Mouse (Mus musculus): ENCODE data around the gene Cldn3. TPM values are rescaled to one million over a fixed set of nuclear protein-coding genes. Genes with fewer than 3 reads are reported as not detected.

The Cldn3 gene
- total RNA-seq, 2 experiments from 2014 or later = 0.81 to 0.82 TPM

DNA sequence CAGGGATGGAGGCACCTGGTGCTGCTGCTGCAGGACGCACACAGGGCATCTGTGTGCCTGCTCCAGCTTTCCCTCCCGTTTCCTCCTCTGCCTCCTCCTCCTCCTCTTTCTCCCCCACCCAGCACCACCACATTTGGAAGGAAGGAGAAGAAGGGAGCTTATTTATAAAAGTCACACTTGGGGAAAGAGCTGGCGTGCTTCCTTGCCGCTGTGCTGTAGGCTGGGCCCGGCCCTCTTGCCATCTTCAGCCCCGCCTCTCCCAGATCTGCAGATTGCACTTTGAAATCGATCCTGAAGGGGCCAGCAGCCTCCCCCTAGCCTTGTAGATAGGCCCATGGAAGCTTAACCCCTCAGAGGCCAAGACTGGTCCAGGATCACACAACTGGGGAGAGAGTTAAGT is 39.9 kb downstream of the Cldn3 start:
- intact Hi-C loops (cut with DNase I) = loop anchor here (1.0 kb wide), 1 partner anchor 14 kb away; no protein-coding TSS in a partner anchor
- Histone ChIP-seq H3K27ac (peak overlapping the region; percentile 89), H3K4me3 (peak overlapping the region; percentile 85)
- DNase-seq (ENCODE audit: extremely low spot score in 1 of 2, low spot score in 2 of 2) = peak in 1 of 2 experiments; percentile 64
- TF ChIP-seq CTCF (IDR thresholded peaks at IDR 0.05) = peak; percentile 24

DNA sequence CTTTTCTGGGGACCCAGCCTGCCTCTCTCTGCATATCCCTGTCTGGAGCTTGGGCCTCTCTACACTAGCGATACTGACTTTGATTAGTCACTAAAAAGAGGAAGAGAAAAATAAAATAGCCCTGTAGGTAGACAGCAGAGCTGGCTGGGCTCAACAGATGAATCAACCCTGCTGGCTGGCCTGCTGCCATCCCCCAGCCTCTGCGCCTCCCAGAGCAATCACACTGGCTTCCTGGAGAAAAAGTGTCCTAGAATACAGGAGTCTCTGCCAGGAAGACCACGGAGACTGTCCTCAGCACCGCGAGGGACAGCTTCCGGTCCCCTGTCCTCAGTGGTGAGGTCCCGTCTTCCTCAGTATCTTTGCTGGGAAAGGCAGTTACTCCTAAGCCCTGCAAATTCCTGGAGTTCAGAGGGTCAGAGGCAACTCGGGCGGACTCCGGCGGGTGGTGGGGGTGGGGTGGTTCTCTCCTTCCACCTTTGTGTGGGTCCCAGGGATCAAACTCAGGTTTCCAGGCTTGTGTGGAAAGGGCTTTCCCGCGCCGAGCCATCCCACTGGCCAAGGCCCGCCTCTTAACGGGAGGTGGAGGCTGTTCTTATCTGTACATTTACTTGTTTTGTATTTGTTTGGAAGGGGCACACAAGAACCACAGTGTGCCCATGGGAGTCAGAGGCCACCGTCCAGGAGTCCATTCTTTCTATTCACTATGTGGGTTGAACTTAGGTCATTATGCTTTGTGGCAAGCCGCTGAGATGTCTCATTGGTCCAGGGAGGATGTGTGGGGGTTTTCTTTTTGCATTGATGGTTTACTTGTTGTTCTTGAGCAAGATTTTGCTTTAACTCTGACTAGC is 43.2 kb downstream of the Cldn3 start:
- no peak for TF ChIP-seq CTCF (IDR thresholded peaks at IDR 0.05)
- intact Hi-C loops (cut with DNase I) = no loop called here
- Histone ChIP-seq H3K27ac (peak overlapping the region; percentile 80), H3K4me3 (peak overlapping the region; percentile 23; the same call in 1 of the 2 replicates)
- peak; percentile 60 to 79 for DNase-seq (ENCODE audit: extremely low spot score in 1 of 2, low spot score in 2 of 2)

DNA sequence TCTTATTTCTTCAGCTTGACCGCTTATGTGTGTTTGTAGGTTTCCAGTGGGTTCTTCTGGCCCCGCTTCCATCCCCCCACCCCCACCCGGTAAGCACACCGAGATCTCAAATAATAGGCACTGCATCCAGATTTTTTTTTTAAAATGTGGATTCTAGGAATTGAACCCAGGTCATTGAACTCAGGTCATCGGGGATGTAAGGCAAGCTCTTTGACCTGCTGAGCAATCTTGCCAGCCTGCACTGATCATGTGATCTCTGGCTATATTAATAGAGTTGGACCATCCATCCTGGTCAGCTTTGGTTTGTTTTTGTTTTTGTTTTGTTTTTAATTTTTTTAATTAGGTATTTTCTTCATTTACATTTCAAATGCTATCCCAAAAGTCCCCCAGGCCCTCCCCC is 46.6 kb downstream of the Cldn3 start:
- DNase-seq (ENCODE audit: extremely low spot score in 1 of 2, low spot score in 2 of 2) = no peak
- Histone ChIP-seq H3K27ac (no peak overlapping the region), H3K4me3 (no peak overlapping the region)
- intact Hi-C loops (cut with DNase I) = no loop called here
- no peak for TF ChIP-seq CTCF (IDR thresholded peaks at IDR 0.05)

DNA sequence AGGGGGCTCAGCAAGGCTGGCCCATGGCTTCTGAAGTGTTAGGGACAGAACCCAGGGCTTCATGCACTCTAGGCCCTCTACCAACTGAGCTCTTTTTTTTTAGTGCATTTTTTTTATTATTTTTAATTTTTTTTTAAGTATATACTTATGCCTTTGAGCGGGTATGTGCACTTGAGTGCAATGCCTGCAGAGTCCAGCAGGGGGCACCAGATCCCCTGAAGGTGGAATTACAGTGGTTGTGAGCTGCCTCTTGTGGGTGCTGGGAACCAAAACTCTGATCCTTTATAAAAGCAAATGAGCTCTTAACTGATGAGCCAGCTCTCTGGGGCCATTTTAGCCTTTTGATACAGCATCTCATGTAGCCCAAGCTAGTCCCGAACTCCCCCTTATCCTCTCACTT is 48.6 kb downstream of the Cldn3 start:
- H3K4me3 ChIP-seq = no peak overlapping the region
- intact Hi-C loops (cut with DNase I) = no loop called here

DNA sequence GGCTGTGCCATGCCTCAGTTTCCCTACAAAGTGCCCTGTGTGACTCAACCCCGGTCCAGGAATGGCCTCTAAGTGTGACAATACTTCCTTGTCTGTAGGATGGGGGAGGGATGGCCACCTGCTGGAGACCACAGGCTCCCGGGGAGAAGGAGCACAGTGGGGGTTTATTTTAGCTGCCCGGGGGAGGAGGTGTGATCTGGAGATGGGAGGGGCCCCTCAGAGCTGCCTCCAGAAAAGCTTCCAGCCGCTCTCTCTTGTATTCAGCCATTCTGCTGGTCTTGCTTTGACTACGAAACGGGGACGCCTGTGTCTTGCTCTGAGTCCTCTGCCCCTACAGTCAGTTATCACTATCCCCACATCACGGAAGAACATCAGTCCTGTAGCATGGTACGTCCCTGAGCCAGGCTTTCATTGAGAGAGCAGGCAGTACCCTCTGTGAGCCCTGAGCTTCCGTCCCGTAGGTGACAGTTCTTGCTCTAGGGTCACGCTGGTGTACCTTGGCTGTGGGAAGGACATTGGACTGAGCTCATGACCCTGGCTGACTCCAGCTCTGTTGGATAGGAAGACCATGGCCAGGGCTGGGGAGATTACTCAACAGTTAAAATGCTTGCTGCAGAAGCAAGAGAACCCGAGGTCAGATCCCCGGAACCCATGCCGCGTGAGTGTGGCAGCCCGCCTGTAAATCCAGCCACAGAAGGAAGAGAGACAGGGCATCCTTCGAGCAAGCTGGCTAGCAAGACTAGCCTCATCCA is 49.8 kb downstream of the Cldn3 start:
- TF ChIP-seq CTCF (IDR thresholded peaks at IDR 0.05) = peak; percentile 5
- DNase-seq (ENCODE audit: extremely low spot score in 1 of 2, low spot score in 2 of 2) = peak; percentile 49 to 71
- Histone ChIP-seq H3K4me3 (no peak overlapping the region), H3K27ac (peak overlapping the region; percentile 91)
- intact Hi-C loops (cut with DNase I) = no loop called here

More for the DNA sequence above, 48.6 kb downstream of the Cldn3 start:
- no peak for DNase-seq (ENCODE audit: extremely low spot score in 1 of 2, low spot score in 2 of 2)
- peak; percentile 55 for TF ChIP-seq CTCF (IDR thresholded peaks at IDR 0.05)
- H3K27ac ChIP-seq = no peak overlapping the region

Other genes with a start within 250 kb of the Cldn3 start
- 10 to 100 TPM; 11.3 to 11.7 TPM for gene Eln, start 238.9 kb upstream of the Cldn3 start, total RNA-seq (2021)
- gene Tmem270, start 79.5 kb upstream of the Cldn3 start, total RNA-seq (2021) = not detected
- gene Cldn13, start 70.7 kb upstream of the Cldn3 start, total RNA-seq (2021) = not detected
- 1 to 10 TPM; 7.5 to 9.3 TPM for gene Mettl27, start 53.8 kb upstream of the Cldn3 start, total RNA-seq (2021)
- gene Cldn4, start 39.3 kb upstream of the Cldn3 start, total RNA-seq (2021) = not detected
- 10 to 100 TPM; 31.3 to 39.3 TPM for gene Abhd11, start 22.9 kb downstream of the Cldn3 start, total RNA-seq (2021)
- 100 to 1,000 TPM; 340 to 346 TPM for gene Stx1a, start 37.3 kb downstream of the Cldn3 start, total RNA-seq (2021)
- gene Dnajc30, start 78.0 kb downstream of the Cldn3 start, total RNA-seq (2021) = 10 to 100 TPM; 38.6 to 41.7 TPM
- 10 to 100 TPM; 53.4 to 57.3 TPM for gene Bud23, start 78.7 kb downstream of the Cldn3 start, total RNA-seq (2021)
- gene Vps37d, start 92.1 kb downstream of the Cldn3 start, total RNA-seq (2021) = 10 to 100 TPM; 26.8 to 30.8 TPM
- gene Mlxipl, start 103.7 kb downstream of the Cldn3 start, total RNA-seq (2021) = 1 to 10 TPM; 3.7 to 3.8 TPM
- 10 to 100 TPM; 26.1 to 27.0 TPM for gene Tbl2, start 163.4 kb downstream of the Cldn3 start, total RNA-seq (2021)
- gene Bcl7b, start 182.1 kb downstream of the Cldn3 start, total RNA-seq (2021) = 10 to 100 TPM; 50.6 to 54.6 TPM
- 10 to 100 TPM; 76.2 to 79.7 TPM for gene Baz1b, start 201.1 kb downstream of the Cldn3 start, total RNA-seq (2021)